Mouse (Mus musculus): ENCODE data around the gene Gpr84.

DNA sequence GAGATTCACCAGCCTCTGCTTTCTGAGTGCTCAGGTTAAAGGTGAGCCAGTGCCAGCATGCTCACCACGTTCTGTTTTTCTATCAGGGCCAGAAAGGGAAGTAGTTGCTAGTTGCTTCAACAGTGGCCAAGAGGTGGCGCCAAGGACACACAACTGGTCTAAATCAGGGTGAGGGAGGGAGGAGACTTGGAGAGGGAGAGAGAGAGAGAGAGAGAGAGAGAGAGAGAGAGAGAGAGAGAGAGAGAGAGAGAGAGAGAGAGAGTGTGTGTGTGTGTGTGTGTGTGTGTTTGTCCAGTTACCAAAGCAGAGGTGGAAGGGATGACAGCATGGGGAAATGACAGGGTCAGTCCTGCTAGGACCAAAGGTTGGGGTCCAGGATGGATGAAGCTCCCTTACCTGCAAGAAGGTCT lies 36.9 kb upstream of the Gpr84 start:
- TF ChIP-seq GATA1 (IDR thresholded peaks at IDR 0.05; ENCODE audit: low read length), result no peak
- no peak for TF ChIP-seq TAL1 (IDR thresholded peaks at IDR 0.05; ENCODE audit: low read length)

Measured in erythroblast, embryonic 14.5 days (primary cell).